Mouse (Mus musculus): ENCODE data around the gene Prkcz.

Gene Prkcz

DNA sequence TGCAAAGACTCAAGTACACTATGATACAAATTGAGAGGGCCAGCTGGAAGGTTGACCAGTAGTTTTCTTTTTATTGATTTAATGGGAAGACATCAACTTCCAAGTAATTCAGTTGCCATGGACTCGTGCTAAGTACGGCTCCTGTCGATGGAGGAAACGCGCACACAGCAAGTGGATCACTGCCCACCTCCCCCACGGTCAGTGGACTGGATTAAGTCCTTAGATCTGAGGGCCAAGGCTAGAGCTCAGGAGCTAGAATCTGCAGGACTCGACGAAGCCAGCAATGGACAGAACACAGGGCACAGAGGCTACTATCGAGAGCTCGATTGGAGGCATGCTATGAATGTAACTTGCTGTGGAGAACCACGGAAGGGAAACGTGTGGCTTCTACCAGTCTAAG is 52.5 kb downstream of the Prkcz start:
- DNase-seq (ENCODE audit: low spot score in 2 of 2) = no peak

GRCm38 (mm10) chr4:155308068-155308467 is 53.1 kb downstream of the Prkcz start:
- DNase-seq (ENCODE audit: low spot score in 2 of 2) = peak; percentile 85 to 91

DNA sequence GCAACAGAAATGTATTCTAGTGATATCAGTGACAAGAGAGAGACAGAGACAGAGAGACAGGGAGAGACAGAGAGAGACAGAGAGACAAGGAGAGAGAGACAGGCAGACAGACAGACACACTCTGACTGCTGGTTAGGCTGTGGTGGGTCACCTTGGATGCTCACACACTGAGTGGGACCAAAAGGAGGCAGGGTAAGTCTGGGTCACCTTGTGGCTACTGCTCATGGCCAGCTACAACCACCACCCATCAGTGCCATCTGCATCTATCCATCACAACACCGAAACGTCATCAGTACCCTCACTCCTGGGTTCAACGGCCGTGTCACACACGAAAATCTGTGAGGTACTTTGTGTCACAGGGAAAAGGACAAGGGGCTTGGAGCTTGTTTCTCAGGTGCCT is 53.6 kb downstream of the Prkcz start:
- DNase-seq (ENCODE audit: low spot score in 2 of 2) = no peak

DNA sequence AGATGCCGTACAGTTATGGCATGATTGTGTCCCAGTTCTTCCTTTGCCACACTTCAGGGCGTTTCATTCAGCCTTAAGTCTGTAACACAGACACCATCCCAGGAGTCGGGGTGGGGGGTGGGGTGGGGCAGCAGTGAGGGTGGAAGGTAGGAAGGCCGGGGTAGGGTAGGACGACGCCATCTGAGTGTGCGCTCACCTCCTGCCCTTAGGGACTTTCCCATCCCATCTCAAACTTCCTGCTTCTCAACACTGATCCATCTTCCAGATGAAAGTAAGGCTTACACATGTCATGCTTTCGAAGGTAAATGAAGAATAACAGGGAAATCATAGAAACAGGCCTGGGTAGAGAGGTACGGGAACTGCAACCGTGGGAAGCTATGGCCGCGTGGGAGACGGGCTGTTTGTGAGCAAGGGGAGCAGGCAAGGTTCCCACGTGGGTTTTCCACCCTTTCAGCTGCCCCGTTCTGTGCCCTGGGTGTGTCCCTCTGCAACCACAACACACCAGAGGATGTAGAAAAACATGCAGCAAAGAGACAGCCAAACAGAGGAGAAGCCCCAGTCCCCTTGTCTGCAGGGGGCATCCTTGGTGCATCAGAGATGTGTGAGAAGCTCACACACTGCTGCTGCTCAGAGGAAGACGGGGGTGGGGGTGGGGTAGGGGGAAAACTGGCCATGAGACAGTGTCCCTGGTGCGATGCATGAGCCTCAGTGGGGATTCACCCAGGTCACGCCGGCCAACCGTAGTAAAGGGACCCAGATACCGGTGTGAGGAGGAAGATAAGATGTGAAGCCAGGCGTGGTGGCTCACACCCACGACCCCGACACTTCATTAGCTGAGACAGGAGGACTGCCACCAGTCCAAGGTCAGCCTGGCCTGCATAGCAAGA is 54.6 kb downstream of the Prkcz start:
- DNase-seq (ENCODE audit: low spot score in 2 of 2) = no peak

DNA sequence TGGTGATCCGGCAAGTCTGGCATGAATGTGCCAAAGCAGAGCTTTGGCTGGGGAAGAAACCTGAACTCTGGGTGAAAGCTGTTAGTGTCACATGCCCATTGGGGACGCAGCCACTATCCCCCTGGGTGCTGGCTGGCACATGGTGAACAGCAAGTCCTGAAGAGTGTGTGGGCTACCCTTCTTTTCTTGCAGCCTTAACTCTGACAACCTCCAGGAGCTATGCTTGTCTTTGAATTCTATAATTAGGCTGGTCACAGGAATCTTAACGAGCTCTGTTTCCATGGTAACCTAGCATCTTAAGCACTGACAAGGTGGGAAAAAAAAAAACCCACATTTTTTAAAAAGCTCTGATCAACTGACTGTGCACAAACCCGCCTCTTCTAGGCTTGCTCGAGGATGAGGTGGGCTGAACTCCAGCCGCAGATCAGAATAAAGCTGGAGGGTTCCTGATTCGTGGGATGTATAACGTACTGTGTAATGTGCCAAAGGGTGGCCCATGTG is 55.6 kb downstream of the Prkcz start:
- no peak for DNase-seq (ENCODE audit: low spot score in 2 of 2)

GRCm38 (mm10) chr4:155304508-155305096 is 56.6 kb downstream of the Prkcz start:
- no peak for DNase-seq (ENCODE audit: low spot score in 2 of 2)

DNA sequence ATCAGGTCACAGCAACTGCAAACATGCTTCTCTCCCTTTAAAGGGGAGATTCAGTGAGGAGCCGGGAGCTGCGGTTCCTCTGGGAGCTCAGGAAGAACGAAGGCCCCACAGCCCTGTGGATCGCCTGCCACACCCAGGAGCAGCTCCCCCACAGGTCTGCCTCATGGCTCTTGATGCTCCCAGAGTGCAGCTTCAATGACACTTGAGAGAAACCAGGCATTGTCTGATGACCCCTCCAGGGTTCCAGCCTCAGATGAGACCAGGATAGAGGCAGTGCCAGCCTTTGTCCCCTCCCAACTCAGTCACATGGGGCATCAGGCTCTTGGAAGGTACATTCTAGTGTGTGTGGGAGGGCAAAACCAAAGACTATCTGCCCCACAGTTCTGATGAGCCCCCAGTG is 59.2 kb downstream of the Prkcz start:
- no peak for DNase-seq (ENCODE audit: low spot score in 2 of 2)

DNA sequence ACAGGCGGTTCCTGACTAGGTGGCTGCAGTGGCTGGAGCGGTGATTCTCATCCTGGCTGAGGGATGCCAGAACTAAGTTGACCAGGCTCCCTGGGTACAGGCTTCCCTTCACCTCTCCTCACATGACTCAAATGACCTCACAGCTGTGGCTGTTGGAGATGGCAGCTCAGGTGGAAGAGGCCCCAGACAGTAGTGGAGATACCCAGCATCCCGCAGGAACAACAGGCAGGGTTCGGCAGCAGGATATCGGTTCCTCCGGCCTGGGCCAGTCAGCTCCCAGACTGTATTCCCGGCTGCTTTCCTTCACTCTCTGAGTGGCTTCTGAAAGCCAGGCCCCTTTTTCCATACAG is 60.1 kb downstream of the Prkcz start:
- DNase-seq (ENCODE audit: low spot score in 2 of 2) = no peak

GRCm38 (mm10) chr4:155300421-155301097 is 60.6 kb downstream of the Prkcz start:
- DNase-seq (ENCODE audit: low spot score in 2 of 2) = no peak

DNA sequence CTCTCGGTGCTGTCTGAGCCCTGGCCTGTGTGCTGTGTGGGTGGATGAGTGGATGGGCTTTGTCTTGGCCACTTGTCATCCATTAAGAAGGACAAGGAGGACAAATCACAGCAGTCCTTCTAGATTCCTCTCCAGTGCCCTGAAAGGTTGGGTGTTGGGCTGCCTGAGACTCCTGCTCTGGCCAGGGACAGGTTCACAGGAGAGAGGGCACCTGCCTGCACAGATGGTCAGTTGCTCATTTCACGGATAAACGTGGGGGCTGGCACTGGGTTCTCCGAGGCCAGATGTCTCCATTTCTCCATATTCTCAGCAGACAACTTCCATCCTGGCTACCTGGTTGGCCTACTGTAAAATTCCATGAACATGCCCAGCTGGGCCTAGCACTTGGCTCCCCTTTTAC is 62.3 kb downstream of the Prkcz start:
- no peak for DNase-seq (ENCODE audit: low spot score in 2 of 2)

DNA sequence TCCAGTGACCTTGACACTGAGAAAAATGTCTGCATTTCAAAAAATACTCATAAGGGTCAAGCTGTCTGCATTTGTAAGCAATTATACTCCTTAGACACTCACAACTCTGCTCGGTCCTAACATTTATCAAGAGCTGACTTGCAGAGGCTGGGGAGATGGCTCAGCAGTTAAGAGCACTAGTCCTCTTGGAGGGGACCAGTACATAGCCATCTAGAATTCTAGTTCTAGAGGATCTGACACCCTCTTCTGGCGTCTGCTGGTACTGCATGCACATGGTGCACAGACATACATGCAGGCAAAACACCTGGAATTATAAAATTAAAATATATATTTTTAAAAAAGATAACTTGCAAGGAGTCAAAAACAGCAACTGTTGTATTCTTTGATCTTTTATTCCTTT is 64.1 kb downstream of the Prkcz start:
- DNase-seq (ENCODE audit: low spot score in 2 of 2) = peak in 1 of 2 experiments; percentile 45

- DNase-seq (ENCODE audit: low spot score in 2 of 2) = no peak
Observed at GRCm38 (mm10) chr4:155295996-155296395, 65.2 kb downstream of the Prkcz start.

- no peak for DNase-seq (ENCODE audit: low spot score in 2 of 2)
Observed at GRCm38 (mm10) chr4:155295026-155295590, 66.1 kb downstream of the Prkcz start.

GRCm38 (mm10) chr4:155294381-155294780 is 66.8 kb downstream of the Prkcz start:
- no peak for DNase-seq (ENCODE audit: low spot score in 2 of 2)

- DNase-seq (ENCODE audit: low spot score in 2 of 2) = no peak
Observed at GRCm38 (mm10) chr4:155292863-155293262, 68.3 kb downstream of the Prkcz start.

DNA sequence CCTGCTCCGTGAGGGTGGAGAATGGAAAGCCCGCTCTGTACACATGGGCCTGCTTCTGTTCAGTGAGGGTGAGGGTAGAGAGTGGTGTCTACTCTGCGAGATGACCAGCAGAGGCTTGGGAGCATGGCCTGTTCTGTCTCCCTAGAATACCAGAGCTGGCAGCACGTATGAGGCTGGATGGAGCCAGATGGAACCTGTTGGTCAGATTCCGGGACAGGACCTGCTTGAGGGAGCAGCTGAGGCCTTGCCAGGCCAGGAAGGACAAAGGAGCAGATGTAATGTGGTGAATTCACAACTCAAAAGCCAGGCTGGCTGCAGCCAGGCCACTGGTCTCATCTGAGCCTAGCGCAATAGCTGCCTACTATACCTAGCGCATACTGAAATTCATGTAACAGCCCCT is 71.1 kb downstream of the Prkcz start:
- DNase-seq (ENCODE audit: low spot score in 2 of 2) = no peak

DNA sequence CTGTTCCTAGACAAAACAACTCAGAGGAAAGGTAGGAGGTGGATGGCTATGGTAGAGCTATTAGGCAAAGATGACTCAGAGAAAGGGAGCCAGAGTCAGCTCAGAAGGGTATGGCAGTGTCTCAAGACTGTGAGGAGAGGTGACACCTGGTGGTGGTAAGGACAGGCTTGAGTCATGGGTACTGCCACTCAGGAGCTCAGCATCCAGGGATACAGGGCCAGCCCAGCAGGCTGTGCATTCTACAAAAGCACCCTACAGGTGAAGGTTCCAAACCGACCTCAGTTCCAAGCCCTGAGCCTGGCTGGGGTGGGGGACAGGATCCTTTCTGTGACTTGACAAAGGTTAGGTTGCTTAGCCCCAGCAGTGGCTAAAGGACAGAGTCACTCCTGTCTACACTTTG is 72.6 kb downstream of the Prkcz start:
- no peak for DNase-seq (ENCODE audit: low spot score in 2 of 2)

- no peak for DNase-seq (ENCODE audit: low spot score in 2 of 2)
Observed at GRCm38 (mm10) chr4:155287713-155288112, 73.4 kb downstream of the Prkcz start.

- DNase-seq (ENCODE audit: low spot score in 2 of 2) = no peak
Observed at GRCm38 (mm10) chr4:155286090-155286489, 75.1 kb downstream of the Prkcz start.

DNA sequence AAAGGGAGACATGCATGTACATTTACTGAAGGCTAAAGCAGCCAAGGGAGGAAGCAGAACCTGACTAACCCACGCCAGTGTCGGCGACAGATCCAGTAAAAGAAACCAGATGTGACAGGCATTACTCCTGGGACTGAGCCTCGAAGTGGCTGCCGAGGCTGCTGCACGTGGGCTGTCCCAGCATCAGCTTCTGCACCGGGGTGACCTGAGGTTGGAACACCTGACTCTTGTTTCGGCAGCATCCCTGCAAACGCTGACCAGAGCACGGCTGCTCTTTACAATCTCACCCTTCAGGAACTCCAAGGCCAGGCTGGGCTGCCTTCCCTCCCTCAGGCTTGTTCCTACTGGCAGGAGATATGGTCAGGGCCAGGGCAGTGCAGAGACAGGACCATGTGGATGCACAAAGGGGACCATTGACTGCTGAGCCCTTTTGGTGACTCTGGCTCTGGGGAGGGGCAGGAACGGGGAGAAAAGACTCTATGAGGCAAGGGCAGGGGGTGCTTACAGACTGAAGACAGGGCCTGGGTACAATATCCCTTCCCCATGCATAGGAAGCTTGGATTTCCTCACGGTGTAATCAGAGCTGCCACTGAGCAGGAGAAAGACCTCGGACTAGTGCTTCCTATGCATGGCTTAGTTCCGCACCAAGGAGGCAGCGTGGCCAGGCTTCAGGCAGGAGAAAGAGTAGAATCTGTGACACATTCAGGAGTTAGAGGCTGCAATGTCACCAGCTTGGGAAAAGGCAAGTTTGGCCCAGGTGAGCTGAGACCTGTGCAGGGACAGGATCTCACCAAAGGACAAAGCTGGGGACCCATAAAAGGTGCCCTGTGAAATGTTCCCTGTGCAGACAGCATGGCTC is 76.4 kb downstream of the Prkcz start:
- DNase-seq (ENCODE audit: low spot score in 2 of 2) = no peak

DNA sequence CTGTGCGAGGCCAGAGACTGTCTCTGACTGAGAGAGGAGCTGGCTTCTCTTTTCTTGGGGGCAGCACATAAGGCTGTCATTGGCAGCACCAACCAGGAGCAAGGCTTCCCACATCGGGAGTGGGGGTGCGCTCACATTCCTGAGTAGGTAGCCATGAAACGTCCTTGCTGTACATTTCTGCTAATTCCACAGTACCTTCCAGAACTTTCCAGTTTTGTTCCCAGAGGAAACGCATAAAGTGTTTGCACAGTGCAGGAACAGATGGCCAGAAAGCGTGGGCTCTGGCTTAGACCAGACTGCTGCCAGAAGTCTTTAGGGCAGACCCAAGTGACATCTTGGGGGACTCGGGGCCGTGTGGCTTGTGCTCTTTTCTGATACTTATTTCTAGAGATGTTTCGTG is 77.6 kb downstream of the Prkcz start:
- DNase-seq (ENCODE audit: low spot score in 2 of 2) = no peak
